Mouse (Mus musculus): Measurements from ENCODE around the gene Mt1. TPM values are rescaled to one million over a fixed set of nuclear protein-coding genes. Genes with fewer than 3 reads are reported as not detected.
"Not testable (repeated sequence)": the region's sequence is repeated elsewhere in the genome, so short reads cannot be mapped to it uniquely, and the experiment has no call there.

Mt1 gene
- 100 to 1,000 TPM; 147 to 449 TPM for total RNA-seq (2021)
- long read RNA-seq, experiment 1, transcript Mt1-201 (3 exons, 549 nt) = major isoform, 321 of 332 reads
- long read RNA-seq, experiment 1, transcript Mt1-202 (1 exons, 1,085 nt) = minor isoform, 8 of 332 reads
- long read RNA-seq, experiment 1, partial matches to known transcripts = 1 of 332 reads
- long read RNA-seq, experiment 1, other reads (novel, unspliced or antisense) = 0 of 332 reads
- long read RNA-seq, experiment 2, transcript Mt1-201 (3 exons, 549 nt) = major isoform, 132 of 135 reads
- long read RNA-seq, experiment 2, partial matches to known transcripts = 0 of 135 reads
- long read RNA-seq, experiment 2, other reads (novel, unspliced or antisense) = 0 of 135 reads

- peak; percentile 94 for DNase-seq
Measured at GRCm38 (mm10) chr8:94178857-94179712, at the start of gene Mt1. TSS of gene Mt1 (plus strand) at chr8:94179082.

GRCm38 (mm10) chr8:94129133-94129789, 49.6 kb upstream of the Mt1 start:
- DNase-seq = no peak

GRCm38 (mm10) chr8:94130126-94130525, 48.8 kb upstream of the Mt1 start:
- DNase-seq = no peak

GRCm38 (mm10) chr8:94132096-94132495, 46.8 kb upstream of the Mt1 start:
- DNase-seq = no peak

GRCm38 (mm10) chr8:94134601-94135000, 44.3 kb upstream of the Mt1 start:
- not testable (repeated sequence) for DNase-seq

- DNase-seq = no peak
Measured at GRCm38 (mm10) chr8:94135556-94135955, 43.3 kb upstream of the Mt1 start.

- DNase-seq = no peak
Measured at GRCm38 (mm10) chr8:94136192-94136591, 42.7 kb upstream of the Mt1 start.

- no peak for DNase-seq
Measured at GRCm38 (mm10) chr8:94136933-94137332, 41.9 kb upstream of the Mt1 start, which contains the start of gene Mt4. TSS of gene Mt4 (plus strand) at chr8:94137197.

- DNase-seq = no peak
Measured at GRCm38 (mm10) chr8:94140266-94140795, 38.6 kb upstream of the Mt1 start.

GRCm38 (mm10) chr8:94148236-94148635, 30.6 kb upstream of the Mt1 start:
- no peak for DNase-seq

GRCm38 (mm10) chr8:94150925-94151324, 28.0 kb upstream of the Mt1 start:
- no peak for DNase-seq

GRCm38 (mm10) chr8:94152513-94153300, 26.2 kb upstream of the Mt1 start, which contains the start of gene Mt3:
TSS of gene Mt3 (plus strand) at chr8:94152607.
- DNase-seq = peak; percentile 58

- DNase-seq = no peak
Measured at GRCm38 (mm10) chr8:94153451-94153850, 25.4 kb upstream of the Mt1 start.

- no peak for DNase-seq
Measured at GRCm38 (mm10) chr8:94154537-94154936, 24.3 kb upstream of the Mt1 start.

- no peak for DNase-seq
Measured at GRCm38 (mm10) chr8:94156092-94156491, 22.8 kb upstream of the Mt1 start.

GRCm38 (mm10) chr8:94165772-94166171, 13.1 kb upstream of the Mt1 start:
- not testable (repeated sequence) for DNase-seq

GRCm38 (mm10) chr8:94167244-94167643, 11.6 kb upstream of the Mt1 start:
- peak; percentile 95 for DNase-seq

GRCm38 (mm10) chr8:94169547-94169946, 9.3 kb upstream of the Mt1 start:
- no peak for DNase-seq

- peak; percentile 55 for DNase-seq
Measured at GRCm38 (mm10) chr8:94171321-94171755, 7.5 kb upstream of the Mt1 start.

GRCm38 (mm10) chr8:94172075-94172808, 6.6 kb upstream of the Mt1 start, which contains the start of gene Mt2:
TSS of gene Mt2 (plus strand) at chr8:94172664.
- peak; percentile 85 for DNase-seq

Measured in adrenal gland, postnatal 10 days (tissue).